Mouse (Mus musculus): ENCODE measurements around the gene Gm14692. TPM values are rescaled to one million over a fixed set of nuclear protein-coding genes. Genes with fewer than 3 reads are reported as not detected.
"Not testable (repeated sequence)": the region's sequence is repeated elsewhere in the genome, so short reads cannot be mapped to it uniquely, and the experiment has no call there.

Gm14692 gene
- polyA plus RNA-seq (2012; ENCODE audit: insufficient read depth, insufficient read length, low replicate concordance, missing spikeins) = not detected in 2 replicates

DNA sequence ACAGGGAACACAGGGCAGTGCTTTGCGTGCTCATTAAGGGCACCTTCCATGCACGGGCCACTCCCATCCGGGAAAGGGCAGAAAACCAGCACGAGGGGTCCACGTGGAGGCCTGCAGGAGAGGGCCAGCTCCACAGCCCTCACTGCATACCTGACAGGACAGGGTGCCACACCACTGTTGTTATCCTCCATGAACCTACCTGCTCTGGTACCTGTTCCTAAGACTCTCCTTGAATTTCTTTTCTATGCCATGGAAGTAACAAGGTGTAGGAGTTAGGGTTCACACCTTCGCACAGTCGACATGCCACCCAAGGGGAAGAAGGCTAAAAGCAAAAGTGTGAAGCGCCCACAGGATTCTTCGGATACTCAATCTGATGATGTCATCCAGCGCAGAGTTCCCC, at the start of gene Gm14692:
Gene Gm14692 (plus strand): TSS at position 301 of the 400 bp plus-strand sequence.
- WGBS = 56% methylated on average over 5 of the region's 10 CpGs
- H3K4me3 ChIP-seq (ENCODE audit: insufficient read depth, low read depth, low read length); H3K4me1 ChIP-seq (ENCODE audit: control insufficient read depth, insufficient read depth, low read length); H3K27ac ChIP-seq (ENCODE audit: insufficient read depth, low read depth, low read length): not testable (repeated sequence)

DNA sequence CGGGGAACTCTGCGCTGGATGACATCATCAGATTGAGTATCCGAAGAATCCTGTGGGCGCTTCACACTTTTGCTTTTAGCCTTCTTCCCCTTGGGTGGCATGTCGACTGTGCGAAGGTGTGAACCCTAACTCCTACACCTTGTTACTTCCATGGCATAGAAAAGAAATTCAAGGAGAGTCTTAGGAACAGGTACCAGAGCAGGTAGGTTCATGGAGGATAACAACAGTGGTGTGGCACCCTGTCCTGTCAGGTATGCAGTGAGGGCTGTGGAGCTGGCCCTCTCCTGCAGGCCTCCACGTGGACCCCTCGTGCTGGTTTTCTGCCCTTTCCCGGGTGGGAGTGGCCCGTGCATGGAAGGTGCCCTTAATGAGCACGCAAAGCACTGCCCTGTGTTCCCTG, 2.0 kb upstream of the Gm14692 start, which contains the start of gene Gm1140:
Gene Gm1140 (minus strand): TSS at position 101 of the 400 bp plus-strand sequence.
- not testable (repeated sequence) for H3K27ac ChIP-seq (ENCODE audit: insufficient read depth, low read depth, low read length); H3K4me1 ChIP-seq (ENCODE audit: control insufficient read depth, insufficient read depth, low read length); H3K4me3 ChIP-seq (ENCODE audit: insufficient read depth, low read depth, low read length)
- WGBS = 89% methylated on average over 5 of the region's 11 CpGs

Other genes with a start within 250 kb of the Gm14692 start
- not detected in 2 replicates for gene Gm1140, start 2.1 kb upstream of the Gm14692 start, polyA plus RNA-seq (2012; ENCODE audit: insufficient read depth, insufficient read length, low replicate concordance, missing spikeins)
- gene 4933436I01Rik, start 225.8 kb downstream of the Gm14692 start, polyA plus RNA-seq (2012; ENCODE audit: insufficient read depth, insufficient read length, low replicate concordance, missing spikeins) = not detected in 2 replicates

Data from olfactory bulb, adult 2 months (tissue).